Mouse (Mus musculus) frontal cortex, adult 2 months (tissue): Measurements from ENCODE around the gene Tet2. TPM values are rescaled to one million over a fixed set of nuclear protein-coding genes. Genes with fewer than 3 reads are reported as not detected.

Source experiments
- DNase-seq, 2 experiments: peaks; one replicate each; pipeline ENCODE4 v3.0.0; 2022; ENCODE audit warnings: low spot score in 1 of 2; ENCODE audit errors: extremely low spot score in 1 of 2
- polyA plus RNA-seq: library from polyadenylated mRNA; depleted of rRNA; stranded (reverse); fragments of >200 nt; gene quantifications from 2 replicates; pipeline ENCODE4 v1.2.3, GENCODE M21; 2012; rRNA removed

Tet2 gene
- polyA plus RNA-seq, 1 experiment, result 33.1 TPM

GRCm38 (mm10) chr3:133462485-133462884 lies 82.5 kb downstream of the Tet2 start:
- no peak for DNase-seq

- DNase-seq, result no peak
These were observed 82.9 kb downstream of the Tet2 start for GRCm38 (mm10) chr3:133462059-133462458.

- no peak for DNase-seq
These were observed 85.8 kb downstream of the Tet2 start for GRCm38 (mm10) chr3:133459174-133459573.

DNA sequence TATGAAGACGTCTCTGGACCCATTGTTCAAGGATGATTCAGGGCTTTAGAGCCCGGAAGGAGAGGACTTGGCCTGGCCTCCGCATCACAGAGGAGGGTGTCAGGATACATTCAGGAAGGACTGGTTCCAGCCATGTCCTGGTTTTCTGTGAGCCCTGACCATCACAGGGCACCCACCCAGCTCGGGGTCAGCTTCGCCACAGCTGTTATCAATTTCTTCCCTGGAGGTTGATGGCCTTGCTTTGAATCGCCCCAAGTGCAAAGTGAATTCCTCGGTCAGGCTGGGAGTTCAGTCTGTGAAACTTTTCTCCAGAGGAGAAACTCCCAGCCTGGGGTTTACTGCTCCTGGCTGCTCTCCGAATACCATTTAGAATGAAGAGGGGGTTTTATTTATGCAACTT lies 91.0 kb downstream of the Tet2 start:
- no peak for DNase-seq

DNA sequence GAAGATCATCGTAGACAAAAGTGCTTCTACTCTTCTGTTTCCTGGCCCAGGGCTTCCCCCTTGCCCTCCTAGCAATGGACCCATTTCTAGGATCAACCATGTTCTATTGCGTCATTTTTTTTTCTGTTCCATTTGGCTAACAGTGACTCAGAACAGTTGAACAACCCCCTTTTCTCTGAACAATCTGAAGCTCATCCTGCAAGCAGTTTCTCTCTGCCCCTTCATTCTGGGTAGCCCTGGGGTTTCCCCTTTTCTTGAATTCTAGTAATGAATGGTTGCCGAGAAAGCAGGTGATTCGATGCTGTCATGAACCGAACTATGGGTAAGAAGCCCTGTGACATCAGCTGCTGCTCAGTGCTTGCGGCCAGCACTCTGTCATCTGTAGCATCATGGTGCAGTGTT lies 108.0 kb downstream of the Tet2 start:
- DNase-seq, result no peak

DNA sequence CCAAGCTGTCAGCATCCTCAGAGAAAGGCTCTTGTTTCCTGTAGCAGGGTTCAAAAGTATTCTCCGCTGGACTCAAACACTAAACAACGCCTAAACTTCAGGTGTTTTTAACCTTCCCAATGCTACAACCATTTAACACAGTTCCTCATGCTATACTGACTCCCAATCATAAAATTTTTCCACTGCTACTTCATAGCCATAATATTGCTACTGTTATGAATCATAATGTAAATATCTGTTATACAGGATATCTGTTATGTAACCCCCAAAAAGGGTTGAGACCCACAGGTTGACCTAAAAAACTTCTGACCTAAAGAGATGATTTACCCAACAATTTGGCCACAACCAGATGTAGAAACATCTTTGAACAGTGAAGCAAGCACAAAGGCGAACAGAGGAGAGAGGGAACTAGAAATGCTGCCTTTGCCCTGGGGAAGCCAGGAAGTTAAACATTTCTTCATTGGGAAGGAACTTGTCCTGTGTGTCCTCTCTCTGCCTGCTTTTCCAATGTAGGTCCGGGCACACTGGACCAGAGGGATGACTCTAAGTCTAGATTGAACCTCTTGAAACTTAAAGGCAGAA lies 108.6 kb downstream of the Tet2 start:
- DNase-seq, result no peak

GRCm38 (mm10) chr3:133435774-133436148 lies 109.2 kb downstream of the Tet2 start:
- DNase-seq, result no peak

- no peak for DNase-seq
These were observed 109.7 kb downstream of the Tet2 start for GRCm38 (mm10) chr3:133435141-133435773.

- no peak for DNase-seq
These were observed 115.4 kb downstream of the Tet2 start for GRCm38 (mm10) chr3:133429394-133430173.

DNA sequence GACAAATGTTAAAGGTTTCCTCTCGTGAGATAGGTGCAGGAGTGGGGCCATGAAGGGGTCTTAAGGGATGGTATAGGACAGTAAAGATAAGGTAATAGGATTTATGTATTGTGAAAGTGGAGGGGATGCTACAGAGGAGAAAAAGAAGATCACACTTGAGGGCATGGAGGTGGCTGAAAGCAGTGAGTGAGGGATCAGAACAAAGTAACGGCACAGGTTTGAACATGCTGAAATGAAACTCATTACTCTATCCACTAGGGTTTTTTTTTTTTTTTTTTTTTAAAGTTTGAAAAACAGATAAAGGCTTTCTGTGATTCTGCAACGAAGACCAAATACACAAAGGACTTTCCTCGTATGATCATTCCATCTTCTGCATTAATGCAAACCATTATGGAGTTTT lies 116.9 kb downstream of the Tet2 start:
- no peak for DNase-seq

- DNase-seq, result no peak
These were observed 121.9 kb downstream of the Tet2 start for GRCm38 (mm10) chr3:133423073-133423472.

- DNase-seq, result no peak
These were observed 130.2 kb downstream of the Tet2 start for GRCm38 (mm10) chr3:133414747-133415146.

Other genes with a start within 250 kb of the Tet2 start
- 63.3 and 65.8 TPM in 2 replicates for gene Ppa2, start 235.0 kb downstream of the Tet2 start, polyA plus RNA-seq